Mouse (Mus musculus) lung, embryonic 15.5 days (tissue): ENCODE results near the gene Neurl4. TPM values are rescaled to one million over a fixed set of nuclear protein-coding genes. Genes with fewer than 3 reads are reported as not detected.

Experiments
- ATAC-seq: fragments of 200-750 bp; cut with Nextera tagmentation; 2 replicates; pipeline ENCODE4 v1.8.0; 2017; ENCODE audit warnings: moderate number of reproducible peaks, borderline replicate concordance; ENCODE audit not compliant: low FRiP score, low TSS enrichment; ENCODE audit errors: extremely low read depth
- H3K27ac ChIP-seq: fragments of 300-500 bp; sonication (generic); 2 replicates; pipeline ENCODE4 v1.5.1; 2015; ENCODE audit warnings: moderate library complexity, mild to moderate bottlenecking, inconsistent platforms
- H3K27me3 ChIP-seq: fragments of 300-500 bp; sonication (generic); 2 replicates; pipeline ENCODE4 v1.6.1; 2015; ENCODE audit warnings: inconsistent platforms
- H3K36me3 ChIP-seq: fragments of 300-500 bp; sonication (generic); 2 replicates; pipeline ENCODE4 v1.6.1; 2015; ENCODE audit warnings: inconsistent platforms
- H3K4me1 ChIP-seq: fragments of 300-500 bp; sonication (generic); 2 replicates; pipeline ENCODE4 v1.6.1; 2015; ENCODE audit warnings: inconsistent platforms
- H3K4me2 ChIP-seq: fragments of 300-500 bp; sonication (generic); 2 replicates; pipeline ENCODE4 v1.6.1; 2015; ENCODE audit warnings: inconsistent platforms, mild to moderate bottlenecking, moderate library complexity
- H3K4me3 ChIP-seq: fragments of 300-500 bp; sonication (generic); 2 replicates; pipeline ENCODE4 v1.5.1; 2015; ENCODE audit warnings: mild to moderate bottlenecking, inconsistent platforms
- H3K9ac ChIP-seq: fragments of 300-500 bp; sonication (generic); 2 replicates; pipeline ENCODE4 v1.6.1; 2015; ENCODE audit warnings: inconsistent platforms
- H3K9me3 ChIP-seq: fragments of 300-500 bp; sonication (generic); 2 replicates; pipeline ENCODE4 v1.6.1; 2016; ENCODE audit warnings: inconsistent platforms
- WGBS: fragments of 180-500 bp; shearing (Covaris S2); methylation state at CpG from one replicate; pipeline ENCODE4 v1.1.7; 2015; 5-methylcytosine and 5-hydroxymethylcytosine counted together
- polyA plus RNA-seq: library from polyadenylated mRNA; unstranded; fragments of >200 nt; fragmentation: Nextera tagmentation; extraction: Ambion mirVana; gene quantifications from 2 replicates; pipeline ENCODE4 v1.2.1, GENCODE M21; 2015

Neurl4 gene
- polyA plus RNA-seq, 1 experiment from 2014 or later = 7.1 TPM

- Histone ChIP-seq H3K9me3 (no peaks in the 10 kb centered on the region), H3K27ac (no peak overlapping the region), H3K36me3 (no peaks in the 10 kb centered on the region), H3K4me3 (no peak overlapping the region), H3K4me1 (peaks cover 16% of the 10 kb centered on the region), H3K27me3 (no peaks in the 10 kb centered on the region), H3K9ac (no peak overlapping the region), H3K4me2 (no peak overlapping the region)
- no peak for ATAC-seq
- WGBS = 83% methylated on average over 7 of the region's 7 CpGs
Observed at GRCm38 (mm10) chr11:69871822-69872221, 29.1 kb upstream of the Neurl4 start.

DNA sequence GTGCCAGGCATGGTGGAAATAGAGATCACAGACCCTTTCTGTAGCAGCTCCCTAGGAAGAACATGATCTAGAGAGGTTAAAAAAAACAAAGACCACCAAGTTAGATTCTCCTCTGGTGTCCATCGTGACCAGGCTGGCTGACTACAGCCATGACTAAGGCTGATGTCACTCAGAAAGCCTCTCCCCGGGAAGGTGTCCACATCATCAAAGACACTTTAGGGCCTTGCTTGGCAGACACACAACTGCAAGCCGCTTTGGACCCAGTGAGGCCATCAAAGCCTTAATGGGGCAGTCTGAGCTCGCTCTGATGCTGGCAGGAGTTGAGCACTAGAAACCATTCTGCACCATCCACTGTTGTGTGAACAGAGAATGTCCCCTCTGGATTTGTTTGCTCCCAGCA, 28.4 kb upstream of the Neurl4 start:
- no peak overlapping the region for H3K4me3 ChIP-seq
- H3K27me3 ChIP-seq = no peaks in the 10 kb centered on the region
- peaks cover 23% of the 10 kb centered on the region for H3K4me1 ChIP-seq
- no peaks in the 10 kb centered on the region for H3K9me3 ChIP-seq
- WGBS = 70% methylated on average over 4 of the region's 4 CpGs
- no peak overlapping the region for H3K9ac ChIP-seq
- no peak overlapping the region for H3K27ac ChIP-seq
- no peak overlapping the region for H3K4me2 ChIP-seq
- ATAC-seq = no peak
- no peaks in the 10 kb centered on the region for H3K36me3 ChIP-seq

DNA sequence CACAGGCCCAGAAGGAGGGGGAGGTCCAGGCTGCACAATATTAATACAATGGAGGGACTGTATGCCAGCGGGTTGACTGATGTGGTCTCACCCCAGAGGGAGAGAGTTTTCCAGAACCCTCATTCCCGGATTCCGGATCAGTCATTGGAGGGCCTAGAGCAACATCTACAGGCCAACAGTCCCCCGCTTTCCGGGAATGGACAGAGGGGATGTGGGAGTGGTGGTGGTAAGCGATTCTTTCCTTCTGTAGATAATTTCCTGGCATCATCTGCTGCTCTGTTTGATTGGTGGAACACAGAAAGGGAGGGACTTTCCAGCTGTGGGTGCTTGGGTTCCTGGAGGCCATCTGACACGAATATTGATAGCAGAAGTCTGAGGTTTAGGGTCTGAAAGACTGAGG, 24.7 kb upstream of the Neurl4 start:
- Histone ChIP-seq H3K4me2 (peak overlapping the region; percentile 3; the same call in 1 of the 2 replicates), H3K36me3 (no peaks in the 10 kb centered on the region), H3K4me1 (peaks cover 51% of the 10 kb centered on the region)

DNA sequence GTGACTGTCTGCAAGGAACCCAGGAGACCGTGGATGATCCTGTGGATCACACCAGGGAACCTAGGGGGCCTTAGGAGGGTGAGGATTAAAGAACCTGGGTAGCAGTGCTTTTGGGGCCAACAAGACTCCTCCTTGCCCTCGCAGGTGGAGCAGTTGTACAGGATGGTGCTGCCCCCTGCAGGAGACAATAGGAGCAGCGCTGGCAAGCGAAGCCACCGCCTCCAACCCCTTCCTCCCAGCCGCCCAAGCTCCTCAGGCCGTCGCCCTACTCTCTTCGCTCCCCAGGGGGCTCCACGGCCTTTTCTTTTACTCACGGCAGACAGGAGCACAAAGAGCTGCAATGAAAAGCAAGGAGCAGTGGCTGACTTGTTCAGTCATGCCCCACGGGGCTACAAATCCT, 24.0 kb upstream of the Neurl4 start:
- no peak overlapping the region for H3K9ac ChIP-seq
- H3K4me2 ChIP-seq = peak overlapping the region; percentile 40
- no peaks in the 10 kb centered on the region for H3K9me3 ChIP-seq
- ATAC-seq = peak; percentile 19; the same call in 1 of the 2 replicates
- peak overlapping the region; percentile 60 for H3K27ac ChIP-seq
- H3K36me3 ChIP-seq = no peaks in the 10 kb centered on the region
- H3K4me1 ChIP-seq = peaks cover 58% of the 10 kb centered on the region
- no peaks in the 10 kb centered on the region for H3K27me3 ChIP-seq
- H3K4me3 ChIP-seq = peak overlapping the region; percentile 4; the same call in 1 of the 2 replicates
- 5% methylated on average over 12 of the region's 12 CpGs for WGBS

More for the DNA sequence above, 24.7 kb upstream of the Neurl4 start:
- H3K4me3 ChIP-seq = no peak overlapping the region
- WGBS = 16% methylated on average over 7 of the region's 7 CpGs
- H3K27me3 ChIP-seq = no peaks in the 10 kb centered on the region
- no peak overlapping the region for H3K9ac ChIP-seq
- no peaks in the 10 kb centered on the region for H3K9me3 ChIP-seq
- ATAC-seq = peak; percentile 15; the same call in 1 of the 2 replicates
- H3K27ac ChIP-seq = peak overlapping the region; percentile 60

- H3K27ac ChIP-seq = peak within 1 kb of the TSS; percentile 60
- peak within 1 kb of the TSS; percentile 78 for H3K4me2 ChIP-seq
- no peak within 1 kb of the TSS for H3K9ac ChIP-seq
- H3K9me3 ChIP-seq = no peaks in the 10 kb centered on the region
- H3K4me3 ChIP-seq = peak within 1 kb of the TSS; percentile 4
- H3K27me3 ChIP-seq = no peaks in the 10 kb centered on the region
- no peak for ATAC-seq
- no peaks in the 10 kb centered on the region for H3K36me3 ChIP-seq
- peaks cover 64% of the 10 kb centered on the region for H3K4me1 ChIP-seq
- 79% methylated on average over 11 of the region's 11 CpGs for WGBS
Observed at GRCm38 (mm10) chr11:69877878-69878277, 23.0 kb upstream of the Neurl4 start, which contains the start of gene Tmem95. Gene Tmem95 (minus strand): TSS chr11:69878018.

- H3K4me3 ChIP-seq = no peak overlapping the region
- peaks cover 64% of the 10 kb centered on the region for H3K4me1 ChIP-seq
- H3K27ac ChIP-seq = no peak overlapping the region
- no peak overlapping the region for H3K9ac ChIP-seq
- WGBS = 76% methylated on average over 3 of the region's 3 CpGs
- no peaks in the 10 kb centered on the region for H3K9me3 ChIP-seq
- no peak overlapping the region for H3K4me2 ChIP-seq
- no peak for ATAC-seq
- no peaks in the 10 kb centered on the region for H3K27me3 ChIP-seq
- no peaks in the 10 kb centered on the region for H3K36me3 ChIP-seq
Observed at GRCm38 (mm10) chr11:69878399-69878798, 22.5 kb upstream of the Neurl4 start.

- H3K9me3 ChIP-seq = no peaks in the 10 kb centered on the region
- peaks cover 67% of the 10 kb centered on the region for H3K4me1 ChIP-seq
- H3K4me2 ChIP-seq = peak overlapping the region; percentile 78
- 77% methylated on average over 6 of the region's 6 CpGs for WGBS
- H3K4me3 ChIP-seq = peak overlapping the region; percentile 0; the same call in 1 of the 2 replicates
- no peaks in the 10 kb centered on the region for H3K36me3 ChIP-seq
- no peak overlapping the region for H3K9ac ChIP-seq
- ATAC-seq = no peak
- no peak overlapping the region for H3K27ac ChIP-seq
- no peaks in the 10 kb centered on the region for H3K27me3 ChIP-seq
Observed at GRCm38 (mm10) chr11:69878952-69879351, 21.9 kb upstream of the Neurl4 start.

DNA sequence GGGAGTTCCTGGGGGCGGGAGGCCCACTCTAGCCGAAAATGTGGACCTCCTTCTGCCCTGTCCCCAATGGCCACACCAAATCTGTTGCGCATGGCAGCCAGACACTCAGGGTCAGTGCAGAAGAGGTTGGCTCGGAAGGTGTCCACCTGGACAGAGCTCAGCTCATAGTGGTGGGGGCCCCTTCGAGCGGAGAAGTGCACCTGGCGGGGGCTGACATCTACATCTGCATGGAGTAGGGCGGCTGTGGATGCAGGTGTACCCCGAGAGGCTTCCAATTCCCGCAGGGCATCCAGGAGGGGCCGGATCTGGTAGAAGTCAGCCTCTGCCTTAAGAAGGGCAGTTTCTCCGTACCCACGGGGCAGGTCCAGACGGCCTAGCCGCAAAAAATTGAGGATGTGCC, 21.2 kb upstream of the Neurl4 start:
- Histone ChIP-seq H3K27me3 (no peaks in the 10 kb centered on the region), H3K36me3 (no peaks in the 10 kb centered on the region), H3K9me3 (no peaks in the 10 kb centered on the region), H3K4me2 (peak overlapping the region; percentile 78), H3K9ac (peak overlapping the region; percentile 51), H3K27ac (no peak overlapping the region), H3K4me1 (peaks cover 72% of the 10 kb centered on the region), H3K4me3 (peak overlapping the region; percentile 51)
- WGBS = 41% methylated on average over 15 of the region's 15 CpGs
- no peak for ATAC-seq

DNA sequence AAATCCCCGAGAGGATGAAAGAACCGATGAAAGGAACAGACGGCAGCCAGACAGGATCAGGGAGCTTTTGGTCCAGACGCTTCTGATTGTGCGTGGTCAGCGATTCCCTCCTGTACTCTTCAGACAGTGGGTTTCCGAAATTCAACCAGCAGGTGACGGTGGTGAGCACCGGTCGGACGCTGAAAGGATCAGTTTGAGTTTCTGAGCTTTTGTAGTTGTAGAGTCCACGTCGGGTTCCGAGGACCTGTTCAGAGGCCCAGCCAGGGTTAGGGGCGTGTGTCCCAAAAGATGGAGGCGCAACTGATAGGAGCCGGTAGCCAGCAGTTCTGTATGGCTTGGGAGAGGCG, 20.4 kb upstream of the Neurl4 start:
- no peaks in the 10 kb centered on the region for H3K27me3 ChIP-seq
- H3K4me1 ChIP-seq = peaks cover 69% of the 10 kb centered on the region
- ATAC-seq = peak; percentile 20
- H3K4me2 ChIP-seq = peak overlapping the region; percentile 78
- WGBS = 0% methylated on average over 18 of the region's 18 CpGs
- H3K4me3 ChIP-seq = peak overlapping the region; percentile 51
- H3K27ac ChIP-seq = peak overlapping the region; percentile 94
- no peaks in the 10 kb centered on the region for H3K9me3 ChIP-seq
- H3K36me3 ChIP-seq = no peaks in the 10 kb centered on the region
- peak overlapping the region; percentile 51 for H3K9ac ChIP-seq

GRCm38 (mm10) chr11:69880853-69881603, 19.8 kb upstream of the Neurl4 start, which contains the start of gene Kctd11:
Gene Kctd11 (minus strand): TSS chr11:69881406.
- Histone ChIP-seq H3K9me3 (no peaks in the 10 kb centered on the region), H3K27me3 (no peaks in the 10 kb centered on the region), H3K4me3 (peak within 1 kb of the TSS; percentile 51), H3K4me1 (peaks cover 64% of the 10 kb centered on the region), H3K36me3 (no peaks in the 10 kb centered on the region), H3K27ac (peak within 1 kb of the TSS; percentile 94), H3K9ac (peak within 1 kb of the TSS; percentile 51), H3K4me2 (peak within 1 kb of the TSS; percentile 78)
- peak; percentile 92 for ATAC-seq
- 0% methylated on average over 46 of the region's 46 CpGs for WGBS

DNA sequence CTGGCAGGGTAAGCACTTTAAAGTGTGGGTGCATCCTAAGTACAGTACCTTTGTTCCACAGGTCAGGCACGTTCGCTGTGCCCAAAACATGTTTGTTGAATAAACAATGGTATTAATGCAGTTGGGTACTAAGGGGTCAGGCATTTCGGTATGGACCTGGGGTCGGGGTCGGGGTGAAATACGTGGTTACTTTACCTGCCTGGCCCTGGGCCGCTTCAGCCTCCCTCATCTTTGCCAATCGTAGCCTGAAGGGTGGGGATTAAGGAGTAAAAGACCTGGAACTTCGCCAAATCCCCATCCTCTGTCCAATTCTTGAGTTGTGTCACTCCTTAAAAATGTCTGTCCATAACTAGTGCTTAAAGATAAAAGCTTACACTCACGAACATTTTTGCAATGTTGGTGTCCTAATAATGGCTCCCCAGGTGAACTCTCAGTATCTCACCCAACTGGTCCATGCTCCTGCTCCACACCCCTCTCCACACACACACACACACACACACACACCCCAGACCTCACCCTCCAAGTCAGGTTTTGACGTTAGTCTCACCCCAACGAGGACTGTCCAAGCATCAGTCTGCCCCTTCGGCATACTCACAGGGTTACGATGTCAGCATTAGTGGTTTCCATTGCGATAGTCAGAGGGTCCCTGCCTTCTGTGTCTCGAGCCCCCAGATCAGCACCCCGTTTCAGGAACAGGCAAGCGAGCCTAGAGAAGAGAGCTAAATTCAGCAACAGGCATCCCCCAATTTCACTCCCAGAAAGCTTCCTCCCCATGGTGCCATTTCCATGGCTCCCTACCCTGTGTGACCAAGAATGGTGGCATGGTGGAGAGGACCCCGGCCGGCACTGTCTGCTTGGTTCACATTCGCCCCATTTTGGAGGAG, 18.8 kb upstream of the Neurl4 start:
- WGBS = 54% methylated on average over 21 of the region's 21 CpGs
- ATAC-seq = no peak
- no peaks in the 10 kb centered on the region for H3K9me3 ChIP-seq

GRCm38 (mm10) chr11:69883066-69883465, 17.8 kb upstream of the Neurl4 start:
- no peak overlapping the region for H3K27ac ChIP-seq
- H3K36me3 ChIP-seq = no peaks in the 10 kb centered on the region
- no peak for ATAC-seq
- no peaks in the 10 kb centered on the region for H3K27me3 ChIP-seq
- H3K4me3 ChIP-seq = no peak overlapping the region
- H3K9ac ChIP-seq = no peak overlapping the region
- peaks cover 44% of the 10 kb centered on the region for H3K4me1 ChIP-seq
- H3K4me2 ChIP-seq = no peak overlapping the region
- WGBS = 58% methylated on average over 4 of the region's 4 CpGs
- no peaks in the 10 kb centered on the region for H3K9me3 ChIP-seq

More for the DNA sequence above, 18.8 kb upstream of the Neurl4 start:
- H3K9ac ChIP-seq = peak overlapping the region; percentile 51
- H3K4me2 ChIP-seq = peak overlapping the region; percentile 78
- peak overlapping the region; percentile 94 for H3K27ac ChIP-seq
- H3K27me3 ChIP-seq = no peaks in the 10 kb centered on the region
- H3K4me1 ChIP-seq = peaks cover 54% of the 10 kb centered on the region
- H3K36me3 ChIP-seq = no peaks in the 10 kb centered on the region
- peak overlapping the region; percentile 51 for H3K4me3 ChIP-seq
